Mouse (Mus musculus) left cerebral cortex, adult 11 months (tissue): ENCODE data around the gene Pla2g3.

Experiments used
- DNase-seq: peaks from one replicate; pipeline ENCODE4 v3.0.0; 2022; ENCODE audit warnings: low spot score

The Pla2g3 gene

DNA sequence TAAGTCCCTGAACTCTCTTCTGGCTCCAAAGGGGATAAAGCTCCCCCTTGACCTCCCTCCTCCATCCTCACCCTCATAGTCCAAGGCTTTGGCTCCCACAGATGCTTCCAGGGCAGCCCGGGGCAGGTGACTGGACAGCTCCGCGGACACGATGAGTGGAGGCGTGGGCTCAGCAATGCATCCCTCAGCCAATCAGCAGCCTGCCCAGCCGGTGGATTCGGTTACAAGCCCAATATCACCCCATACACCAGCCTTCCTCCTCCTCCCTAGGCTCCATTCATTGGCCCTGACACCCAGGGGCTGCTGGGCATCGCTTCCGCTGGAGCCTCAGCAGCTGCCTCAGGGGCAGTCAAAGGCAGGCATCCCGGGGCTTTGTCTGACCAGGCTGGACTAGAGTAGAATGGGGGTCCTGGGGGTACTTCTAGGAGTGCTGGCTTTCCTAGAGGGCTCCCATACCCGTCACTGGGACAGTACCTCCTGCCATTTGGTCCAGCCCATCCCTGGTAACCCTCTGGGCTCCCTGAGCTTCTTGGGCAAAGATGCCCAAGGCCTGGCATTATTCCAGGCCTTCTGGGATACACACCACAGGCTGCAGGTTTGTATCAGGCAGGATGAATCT lies at the start of gene Pla2g3:
TSS of gene Pla2g3 (plus strand) at position 333 of the 619 bp plus-strand sequence.
- no peak for DNase-seq

- no peak for DNase-seq
Observed at GRCm38 (mm10) chr11:3441696-3442443, 46.2 kb upstream of the Pla2g3 start.

GRCm38 (mm10) chr11:3442677-3443076 lies 45.4 kb upstream of the Pla2g3 start:
- no peak for DNase-seq

DNA sequence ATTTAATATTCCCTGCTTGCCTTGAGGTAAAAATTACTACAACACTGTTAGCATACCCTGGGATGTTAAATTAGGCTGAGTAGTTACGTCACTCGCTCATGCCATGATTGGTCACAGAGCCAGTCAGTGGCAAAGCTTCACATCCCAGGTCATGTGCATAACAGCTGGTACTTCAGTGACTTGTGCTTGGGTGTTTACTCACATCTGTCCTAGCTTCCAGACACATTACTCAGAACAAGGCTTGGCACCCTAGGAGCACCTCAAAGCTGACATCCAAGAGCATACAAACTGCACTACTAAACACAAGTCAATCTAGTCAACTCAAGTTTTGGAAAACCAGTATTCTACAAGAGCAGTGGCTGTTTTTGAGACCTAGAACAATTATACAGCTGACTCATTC lies 45.0 kb upstream of the Pla2g3 start:
- DNase-seq: no peak

GRCm38 (mm10) chr11:3444875-3445274 lies 43.2 kb upstream of the Pla2g3 start:
- no peak for DNase-seq

- DNase-seq: peak; percentile 36
Observed at GRCm38 (mm10) chr11:3451701-3452163, 36.4 kb upstream of the Pla2g3 start.

GRCm38 (mm10) chr11:3452167-3452639 lies 35.9 kb upstream of the Pla2g3 start, which contains the start of gene Rnf185:
Gene Rnf185, minus strand, starts transcription at chr11:3452363.
- peak; percentile 87 for DNase-seq

GRCm38 (mm10) chr11:3452769-3453168 lies 35.3 kb upstream of the Pla2g3 start:
- no peak for DNase-seq

- no peak for DNase-seq
Observed at GRCm38 (mm10) chr11:3453467-3453866, 34.6 kb upstream of the Pla2g3 start.

- no peak for DNase-seq
Observed at GRCm38 (mm10) chr11:3454506-3454905, 33.6 kb upstream of the Pla2g3 start.

DNA sequence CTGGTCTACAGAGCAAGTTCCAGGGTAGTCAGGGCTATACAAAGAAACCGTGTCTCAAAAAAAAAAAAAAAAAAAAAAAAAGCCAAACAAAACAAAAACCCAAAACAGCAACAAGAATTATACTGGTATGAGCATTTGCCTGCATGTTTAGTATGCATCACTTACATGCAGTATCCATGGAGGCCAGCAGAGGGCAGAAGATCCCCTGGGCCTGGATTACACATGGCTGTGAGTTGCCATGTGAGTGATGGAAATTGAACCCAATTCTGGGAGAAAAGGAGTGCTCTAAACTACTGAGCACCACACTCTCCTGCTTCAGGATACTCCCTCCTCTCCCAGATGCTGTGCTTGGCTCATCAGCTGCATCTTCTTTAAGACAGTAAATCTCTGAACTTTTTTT lies 31.7 kb upstream of the Pla2g3 start:
- DNase-seq: peak; percentile 53

DNA sequence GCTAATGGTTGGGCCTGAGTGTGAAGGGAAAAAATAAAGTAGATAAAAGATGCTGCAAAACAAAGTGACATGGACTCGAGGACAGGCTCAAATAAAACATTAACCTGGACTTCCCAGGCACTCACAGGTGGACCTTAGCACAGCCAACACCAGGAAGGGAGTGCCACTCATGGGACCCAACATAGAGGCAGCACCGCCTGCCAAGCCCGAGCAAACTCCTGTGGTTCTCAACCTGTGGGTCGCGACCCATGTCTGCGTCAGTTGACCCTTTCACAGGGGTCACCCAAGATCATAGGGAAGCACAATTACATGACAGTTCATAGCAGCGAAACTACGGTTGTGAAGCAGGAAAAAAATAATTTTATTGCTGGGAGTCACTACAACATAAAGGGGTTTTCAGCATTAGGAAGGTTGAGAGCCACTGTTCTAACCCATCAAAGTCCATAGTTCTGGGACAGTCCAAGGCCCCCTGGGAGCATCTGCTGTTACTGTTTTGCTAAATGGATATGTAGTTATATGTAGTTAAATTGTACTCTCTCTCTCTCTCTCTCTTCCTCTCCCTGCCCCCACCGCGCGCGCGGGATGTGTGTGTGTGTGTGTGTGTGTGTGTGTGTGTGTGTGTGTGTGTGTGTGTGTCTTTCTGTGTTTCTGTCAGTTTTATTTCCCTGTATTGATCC lies 29.5 kb upstream of the Pla2g3 start:
- no peak for DNase-seq

- no peak for DNase-seq
Observed at GRCm38 (mm10) chr11:3459105-3459468, 29.0 kb upstream of the Pla2g3 start.

DNA sequence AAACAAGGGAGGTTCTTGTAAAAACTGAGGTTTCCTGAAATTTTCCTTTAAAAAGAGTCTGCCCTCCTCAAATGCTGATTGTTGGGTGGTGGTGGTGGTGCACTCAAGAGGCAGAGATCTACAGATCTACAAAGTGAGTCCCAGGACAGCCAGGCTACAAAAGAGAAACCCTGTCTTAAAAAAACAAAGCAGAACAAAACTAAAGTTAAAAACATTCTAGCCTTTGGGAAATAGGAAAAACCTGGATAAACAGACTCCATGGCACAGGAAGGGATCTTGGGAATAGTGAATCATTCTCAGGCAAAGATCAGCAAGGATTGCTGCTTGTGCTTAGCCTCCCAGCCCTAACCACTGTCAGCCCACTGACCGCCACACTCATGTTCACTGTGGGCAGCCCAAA lies 25.2 kb upstream of the Pla2g3 start:
- no peak for DNase-seq

DNA sequence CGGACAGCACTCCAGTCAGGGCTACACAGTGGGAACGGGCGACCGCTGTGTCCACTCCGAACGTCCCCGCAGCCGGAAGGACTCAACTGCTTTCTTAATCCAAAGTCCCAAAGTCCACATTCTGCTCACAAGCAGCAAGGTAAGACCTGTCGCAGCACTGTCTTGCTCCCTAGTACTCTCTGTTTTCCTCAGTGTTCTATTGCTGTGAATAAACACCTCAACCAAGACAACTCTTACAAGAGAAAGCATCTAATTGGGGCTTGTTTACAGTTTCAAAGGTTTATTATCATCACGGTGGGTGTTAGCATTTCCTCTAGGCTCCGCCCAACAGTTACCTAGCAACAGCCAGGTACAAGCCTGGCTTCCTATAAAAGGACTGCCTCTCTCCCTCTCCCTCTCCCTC lies 16.6 kb upstream of the Pla2g3 start:
- DNase-seq: no peak

DNA sequence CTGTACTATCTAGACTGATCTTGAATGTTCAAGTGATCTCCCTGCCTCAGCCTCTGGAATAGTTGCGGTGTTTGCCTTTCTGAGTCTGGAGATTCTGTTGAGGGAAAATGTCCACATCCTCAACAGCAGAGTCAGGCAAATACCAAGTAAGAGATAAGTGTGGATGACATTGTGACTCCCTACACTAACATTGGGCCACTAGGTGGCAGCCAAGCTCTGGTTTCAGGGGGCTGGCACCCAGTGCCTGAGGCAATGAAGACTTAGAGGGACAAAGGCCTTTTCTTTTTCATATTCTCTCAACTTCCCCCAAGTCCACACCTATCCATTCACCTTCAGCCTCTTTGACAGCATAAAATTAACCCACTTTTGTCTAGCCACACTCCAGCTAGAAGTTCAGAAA lies 15.6 kb upstream of the Pla2g3 start:
- DNase-seq: peak; percentile 67

GRCm38 (mm10) chr11:3474480-3475115 lies 13.5 kb upstream of the Pla2g3 start:
- no peak for DNase-seq

GRCm38 (mm10) chr11:3475489-3475888 lies 12.6 kb upstream of the Pla2g3 start:
- no peak for DNase-seq

- peak; percentile 54 for DNase-seq
Observed at GRCm38 (mm10) chr11:3483980-3484642, 4.0 kb upstream of the Pla2g3 start.

GRCm38 (mm10) chr11:3486349-3486748 lies 1.7 kb upstream of the Pla2g3 start:
- no peak for DNase-seq

DNA sequence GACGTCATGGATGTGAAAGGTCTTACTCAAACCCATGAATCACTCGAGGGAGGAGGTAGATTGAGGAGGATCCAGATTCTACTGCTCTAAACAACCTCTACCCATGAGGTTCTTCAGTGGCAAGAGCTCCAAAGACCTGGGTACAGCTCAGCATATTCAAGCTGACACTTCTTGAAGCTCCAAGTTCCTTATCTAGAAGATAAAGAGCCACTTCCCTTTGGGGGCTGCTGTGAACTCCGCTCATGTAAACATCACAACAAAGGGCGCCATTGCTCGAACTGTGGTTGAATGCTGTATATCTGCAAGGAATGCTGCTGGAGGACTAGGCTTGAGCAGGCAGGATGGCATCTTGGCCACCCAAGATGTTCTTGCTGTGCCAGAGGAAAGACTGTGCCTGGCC lies 952 bp downstream of the Pla2g3 start:
- DNase-seq: no peak

DNA sequence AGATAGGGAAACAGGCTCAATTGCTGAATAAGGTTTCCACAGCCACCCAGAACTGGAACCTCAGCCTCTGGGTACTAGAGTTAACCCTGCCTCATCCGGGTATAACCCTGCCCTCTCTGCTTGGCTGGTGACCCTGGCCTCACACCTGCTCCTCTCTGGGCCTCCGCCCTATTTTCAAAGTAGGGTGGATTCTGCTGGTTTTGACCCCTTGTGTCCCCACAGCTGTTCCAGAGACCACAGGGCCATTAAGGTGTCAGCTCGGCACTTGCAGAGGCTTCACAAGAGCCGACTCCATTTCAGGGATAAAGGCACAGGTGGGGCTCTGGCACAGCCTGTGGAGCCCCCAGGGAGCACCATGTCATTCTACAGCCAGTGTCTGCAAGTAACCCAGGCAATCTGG lies 4.7 kb downstream of the Pla2g3 start:
- no peak for DNase-seq
